Mouse (Mus musculus) bone marrow macrophage, adult 2 months (primary cell): Measurements from ENCODE around the gene Hk3.

Source experiments
- CTCF ChIP-seq: IDR thresholded peaks from 2 replicates; pipeline ENCODE4 v1.5.1; 2012; ENCODE audit warnings: low read depth, mild to moderate bottlenecking, low read length, moderate library complexity
- POLR2A ChIP-seq: IDR thresholded peaks from 2 replicates; pipeline ENCODE4 v1.6.1; 2012; ENCODE audit warnings: mild to moderate bottlenecking, low read depth, low read length, borderline replicate concordance

- TF ChIP-seq CTCF (no peak), POLR2A (no peak)
Measured at GRCm38 (mm10) chr13:54970521-54971247, 50.5 kb downstream of the Hk3 start.
